Mouse (Mus musculus) kidney, embryonic 16.5 days (tissue): ENCODE results near the gene Cald1. TPM values are rescaled to one million over a fixed set of nuclear protein-coding genes. Genes with fewer than 3 reads are reported as not detected.

Source experiments
- ATAC-seq: fragments of 200-750 bp; cut with Nextera tagmentation; 2 replicates; pipeline ENCODE4 v1.8.0; 2017; ENCODE audit warnings: moderate TSS enrichment; ENCODE audit not compliant: low FRiP score, low TSS enrichment
- H3K27ac ChIP-seq: fragments of 300-500 bp; sonication (generic); 2 replicates; pipeline ENCODE4 v1.5.1; 2014; ENCODE audit warnings: low read length
- H3K27me3 ChIP-seq: fragments of 300-500 bp; sonication (generic); 2 replicates; pipeline ENCODE4 v1.6.1; 2014; ENCODE audit warnings: low read length, control low read depth, mixed read lengths; ENCODE audit not compliant: insufficient read depth
- H3K36me3 ChIP-seq: fragments of 300-500 bp; sonication (generic); 2 replicates; pipeline ENCODE4 v1.6.1; 2014; ENCODE audit warnings: low read length, control low read depth, mixed read lengths; ENCODE audit not compliant: insufficient read depth
- H3K4me1 ChIP-seq: fragments of 300-500 bp; sonication (generic); 2 replicates; pipeline ENCODE4 v1.6.1; 2014; ENCODE audit warnings: low read length, control low read depth, mixed read lengths; ENCODE audit not compliant: insufficient read depth
- H3K4me2 ChIP-seq: fragments of 300-500 bp; sonication (generic); replicated peaks from 2 replicates; pipeline ENCODE4 v1.6.1; 2014; ENCODE audit warnings: low read depth, low read length
- H3K4me3 ChIP-seq: fragments of 300-500 bp; sonication (generic); 2 replicates; pipeline ENCODE4 v1.5.1; 2014; ENCODE audit warnings: mild to moderate bottlenecking, low read length
- H3K9ac ChIP-seq: fragments of 300-500 bp; sonication (generic); replicated peaks from 2 replicates; pipeline ENCODE4 v1.6.1; 2014; ENCODE audit warnings: low read length
- H3K9me3 ChIP-seq: fragments of 300-500 bp; sonication (generic); 2 replicates; pipeline ENCODE4 v1.6.1; 2016; ENCODE audit warnings: low read length, control low read depth
- WGBS: fragments of 180-500 bp; shearing (Covaris S2); extraction: QIAGEN DNeasy Blood & Tissue Kit; methylation state at CpG from one replicate; pipeline ENCODE4 v1.1.7; 2014; 5-methylcytosine and 5-hydroxymethylcytosine counted together
- polyA plus RNA-seq: library from polyadenylated mRNA; unstranded; fragments of >200 nt; fragmentation: Nextera tagmentation; extraction: Ambion mirVana; gene quantifications from 2 replicates; pipeline ENCODE4 v1.2.1, GENCODE M21; 2015

Cald1 gene
- polyA plus RNA-seq, 1 experiment from 2014 or later = 243 TPM

DNA sequence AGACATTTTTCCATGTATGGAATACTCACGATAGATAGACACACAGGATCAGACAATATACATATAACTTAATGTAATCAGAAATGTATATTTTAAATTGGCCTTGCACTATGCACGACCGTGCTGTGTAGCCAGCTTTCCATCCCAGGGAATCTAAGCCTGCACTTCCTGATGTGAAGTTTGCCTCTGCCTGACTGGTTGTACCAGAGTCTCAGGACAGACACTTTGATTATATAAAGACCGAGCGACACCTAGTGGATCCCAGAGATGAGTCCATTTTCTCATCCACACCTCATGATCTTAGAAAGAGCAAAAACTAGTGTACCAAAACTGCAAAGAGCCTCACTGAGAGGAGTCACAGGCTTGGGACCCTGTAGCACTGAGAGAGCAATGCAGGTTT lies 156.1 kb downstream of the Cald1 start:
- Histone ChIP-seq H3K4me2 (no peak overlapping the region), H3K9me3 (no peaks in the 10 kb centered on the region), H3K27me3 (no peaks in the 10 kb centered on the region), H3K36me3 (peaks cover 4% of the 10 kb centered on the region; the same call in 1 of the 2 replicates), H3K4me1 (no peaks in the 10 kb centered on the region), H3K9ac (no peak overlapping the region), H3K4me3 (no peak overlapping the region), H3K27ac (no peak overlapping the region)
- ATAC-seq = peak; percentile 65; the same call in 1 of the 2 replicates
- 27% methylated on average over 5 of the region's 5 CpGs for WGBS

DNA sequence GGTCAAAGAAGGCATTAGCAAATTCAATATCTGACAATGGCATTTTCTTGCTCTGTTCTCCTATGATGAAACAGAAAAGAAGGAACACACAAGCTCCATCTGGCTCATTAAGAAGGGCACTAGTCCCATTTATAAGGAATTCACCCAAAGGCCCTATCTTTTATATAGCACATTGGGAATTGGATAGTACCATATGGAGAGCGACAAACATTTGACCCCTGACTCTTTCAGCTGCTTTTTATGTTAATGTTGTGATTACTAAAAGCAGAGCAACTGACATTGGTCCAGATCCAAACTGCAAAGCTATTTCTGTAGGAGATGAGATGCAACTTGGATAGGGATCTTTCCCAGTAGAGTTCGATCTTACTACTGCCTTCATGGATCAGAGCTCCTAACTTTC lies 160.0 kb downstream of the Cald1 start:
- ATAC-seq = no peak
- H3K9me3 ChIP-seq = no peaks in the 10 kb centered on the region
- H3K4me1 ChIP-seq = no peaks in the 10 kb centered on the region
- H3K27ac ChIP-seq = no peak overlapping the region
- H3K4me2 ChIP-seq = no peak overlapping the region
- H3K4me3 ChIP-seq = no peak overlapping the region
- H3K9ac ChIP-seq = no peak overlapping the region
- H3K27me3 ChIP-seq = no peaks in the 10 kb centered on the region
- WGBS = 72% methylated on average over 2 of the region's 2 CpGs
- peaks cover 7% of the 10 kb centered on the region; the same call in 1 of the 2 replicates for H3K36me3 ChIP-seq

DNA sequence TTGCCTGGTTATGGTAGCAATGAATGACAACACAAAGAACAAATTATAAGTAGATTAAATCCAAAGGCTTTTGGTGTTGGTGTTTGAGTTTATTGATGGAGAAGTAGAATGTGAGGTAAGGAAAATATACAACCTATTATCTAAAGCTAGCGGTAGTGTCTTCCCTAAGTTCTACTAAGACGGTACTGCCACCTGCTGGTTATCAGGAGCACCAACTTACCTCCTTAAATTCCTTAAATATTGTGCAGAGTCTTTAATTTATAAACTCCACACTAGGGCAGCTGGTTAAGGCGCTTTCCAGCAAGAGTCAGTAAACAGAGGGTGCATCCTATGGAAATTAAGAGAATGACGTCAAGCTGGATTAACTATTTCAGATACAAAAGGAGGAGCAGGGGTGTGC lies 161.7 kb downstream of the Cald1 start:
- H3K4me2 ChIP-seq = no peak overlapping the region
- H3K4me1 ChIP-seq = no peaks in the 10 kb centered on the region
- ATAC-seq = no peak
- no peaks in the 10 kb centered on the region for H3K27me3 ChIP-seq
- 47% methylated on average over 4 of the region's 4 CpGs for WGBS
- peaks cover 14% of the 10 kb centered on the region for H3K36me3 ChIP-seq
- H3K9ac ChIP-seq = no peak overlapping the region
- H3K9me3 ChIP-seq = no peaks in the 10 kb centered on the region
- no peak overlapping the region for H3K4me3 ChIP-seq
- no peak overlapping the region for H3K27ac ChIP-seq

DNA sequence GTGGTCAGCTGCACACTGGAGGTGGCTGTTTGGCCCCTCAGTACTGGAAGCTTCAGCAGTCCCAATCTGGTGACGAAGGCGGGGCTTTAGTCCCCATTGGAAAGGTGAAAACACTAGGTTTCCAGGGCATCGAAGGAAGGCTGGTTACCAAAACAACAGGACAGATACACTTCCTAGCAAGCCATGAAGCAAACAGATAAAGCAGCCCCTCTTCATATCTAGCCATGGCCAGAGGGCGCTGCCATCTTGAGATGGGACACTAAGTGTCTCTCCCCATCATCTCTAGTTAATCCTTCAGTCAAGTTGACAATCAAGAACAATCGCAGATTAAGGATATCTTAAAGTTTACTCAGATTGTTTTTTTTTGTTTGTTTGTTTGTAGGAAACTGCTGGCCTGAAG lies 167.4 kb downstream of the Cald1 start:
- ATAC-seq = no peak
- no peak overlapping the region for H3K27ac ChIP-seq
- H3K4me2 ChIP-seq = no peak overlapping the region
- no peak overlapping the region for H3K9ac ChIP-seq
- H3K27me3 ChIP-seq = no peaks in the 10 kb centered on the region
- peaks cover 25% of the 10 kb centered on the region for H3K36me3 ChIP-seq
- no peaks in the 10 kb centered on the region for H3K4me1 ChIP-seq
- WGBS = 90% methylated on average over 5 of the region's 5 CpGs
- H3K4me3 ChIP-seq = no peak overlapping the region
- H3K9me3 ChIP-seq = no peaks in the 10 kb centered on the region

DNA sequence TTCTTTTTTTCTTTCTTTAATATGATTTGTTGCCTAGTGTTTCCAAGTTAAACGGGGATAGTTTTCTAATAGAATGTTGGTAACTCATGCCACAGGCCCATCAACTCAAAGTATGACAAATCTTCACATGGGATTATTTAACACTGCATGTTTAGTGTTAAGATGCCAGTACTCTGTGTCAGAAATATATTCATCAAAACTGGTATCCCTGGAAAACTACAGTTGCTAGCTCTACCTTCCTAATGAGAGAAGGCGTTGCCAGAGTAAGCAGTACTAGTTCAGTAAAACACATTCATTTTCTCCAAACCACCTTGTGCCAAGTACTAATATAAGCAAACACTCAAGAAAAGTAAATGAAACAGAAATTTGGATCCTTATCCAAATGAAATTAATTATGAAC lies 171.7 kb downstream of the Cald1 start:
- peaks cover 24% of the 10 kb centered on the region for H3K36me3 ChIP-seq
- H3K4me3 ChIP-seq = no peak overlapping the region
- H3K9me3 ChIP-seq = no peaks in the 10 kb centered on the region
- WGBS = 90% methylated on average over 2 of the region's 2 CpGs
- H3K9ac ChIP-seq = no peak overlapping the region
- no peak overlapping the region for H3K27ac ChIP-seq
- H3K27me3 ChIP-seq = no peaks in the 10 kb centered on the region
- no peak for ATAC-seq
- H3K4me2 ChIP-seq = no peak overlapping the region
- H3K4me1 ChIP-seq = no peaks in the 10 kb centered on the region

DNA sequence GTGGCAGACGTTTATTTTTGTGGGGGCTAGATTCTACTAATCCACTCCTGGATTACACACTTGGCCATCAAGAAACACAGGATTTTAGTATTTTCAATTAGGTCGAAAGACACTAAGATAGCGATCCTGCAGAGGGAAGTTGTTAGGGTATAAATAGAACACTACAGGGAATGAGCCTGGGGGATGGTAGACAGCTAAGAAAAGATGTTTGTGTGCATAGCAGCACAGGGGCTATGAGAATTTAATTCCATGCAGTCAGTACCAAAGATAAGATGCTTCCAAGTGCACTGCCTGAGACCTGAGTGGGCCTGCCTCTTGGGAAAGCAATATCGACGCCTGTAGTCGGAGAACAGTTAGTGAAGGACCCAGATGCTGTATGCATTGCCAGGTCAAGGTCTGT lies 172.2 kb downstream of the Cald1 start:
- whole genome bisulfite sequencing = 86% methylated on average over 6 of the region's 6 CpGs
- Histone ChIP-seq H3K9ac (no peak overlapping the region), H3K27me3 (no peaks in the 10 kb centered on the region), H3K4me3 (no peak overlapping the region), H3K36me3 (peaks cover 19% of the 10 kb centered on the region), H3K27ac (no peak overlapping the region), H3K9me3 (no peaks in the 10 kb centered on the region), H3K4me2 (no peak overlapping the region), H3K4me1 (no peaks in the 10 kb centered on the region)
- no peak for ATAC-seq

DNA sequence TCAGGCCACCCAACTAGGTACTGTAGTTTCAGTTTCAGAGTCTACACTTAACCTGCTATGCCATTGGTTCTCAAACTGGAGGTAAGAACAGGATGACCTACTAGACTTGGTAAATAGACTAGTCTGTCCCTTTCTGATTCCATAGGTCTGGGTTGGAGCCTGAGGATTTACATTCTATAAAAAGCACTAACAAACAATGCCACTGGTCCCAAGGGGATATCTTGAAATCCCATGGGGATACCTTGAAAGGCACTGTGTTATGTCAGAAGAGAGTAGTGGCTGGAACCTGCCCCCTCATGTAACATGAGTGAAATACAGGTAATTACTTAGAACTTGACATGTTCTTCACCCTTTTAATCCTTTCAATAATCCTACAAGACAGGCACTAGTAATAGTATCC lies 178.1 kb downstream of the Cald1 start:
- no peak for ATAC-seq
- Histone ChIP-seq H3K4me3 (no peak overlapping the region), H3K27ac (no peak overlapping the region), H3K9me3 (no peaks in the 10 kb centered on the region), H3K36me3 (peaks cover 3% of the 10 kb centered on the region), H3K4me2 (no peak overlapping the region), H3K9ac (no peak overlapping the region), H3K27me3 (no peaks in the 10 kb centered on the region), H3K4me1 (no peaks in the 10 kb centered on the region)

DNA sequence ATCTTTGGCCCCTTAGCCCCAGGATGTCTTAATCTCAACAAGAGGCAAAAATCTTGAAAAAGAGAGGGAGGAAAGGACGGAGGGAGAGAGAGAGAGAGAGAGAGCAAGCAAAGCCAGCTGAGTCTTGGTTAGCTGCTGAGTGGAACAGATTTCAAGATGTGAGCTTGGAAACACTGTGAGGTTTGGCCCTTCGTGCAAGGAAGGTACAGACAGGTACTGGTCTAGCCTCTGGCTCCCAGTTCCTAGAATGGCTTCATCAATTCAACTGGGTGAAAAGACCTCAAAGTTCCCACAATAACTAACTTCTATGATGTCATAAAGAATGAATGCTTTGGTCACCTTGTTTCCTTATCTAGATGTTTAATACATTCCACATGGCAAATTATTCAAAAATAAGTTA lies 178.8 kb downstream of the Cald1 start:
- WGBS = 80% methylated on average over 2 of the region's 2 CpGs
- no peaks in the 10 kb centered on the region for H3K9me3 ChIP-seq
- H3K36me3 ChIP-seq = no peaks in the 10 kb centered on the region; the same call in 1 of the 2 replicates
- H3K9ac ChIP-seq = no peak overlapping the region
- no peak overlapping the region for H3K4me3 ChIP-seq
- no peak overlapping the region for H3K27ac ChIP-seq
- H3K4me2 ChIP-seq = no peak overlapping the region
- ATAC-seq = no peak
- no peaks in the 10 kb centered on the region for H3K27me3 ChIP-seq
- H3K4me1 ChIP-seq = no peaks in the 10 kb centered on the region

DNA sequence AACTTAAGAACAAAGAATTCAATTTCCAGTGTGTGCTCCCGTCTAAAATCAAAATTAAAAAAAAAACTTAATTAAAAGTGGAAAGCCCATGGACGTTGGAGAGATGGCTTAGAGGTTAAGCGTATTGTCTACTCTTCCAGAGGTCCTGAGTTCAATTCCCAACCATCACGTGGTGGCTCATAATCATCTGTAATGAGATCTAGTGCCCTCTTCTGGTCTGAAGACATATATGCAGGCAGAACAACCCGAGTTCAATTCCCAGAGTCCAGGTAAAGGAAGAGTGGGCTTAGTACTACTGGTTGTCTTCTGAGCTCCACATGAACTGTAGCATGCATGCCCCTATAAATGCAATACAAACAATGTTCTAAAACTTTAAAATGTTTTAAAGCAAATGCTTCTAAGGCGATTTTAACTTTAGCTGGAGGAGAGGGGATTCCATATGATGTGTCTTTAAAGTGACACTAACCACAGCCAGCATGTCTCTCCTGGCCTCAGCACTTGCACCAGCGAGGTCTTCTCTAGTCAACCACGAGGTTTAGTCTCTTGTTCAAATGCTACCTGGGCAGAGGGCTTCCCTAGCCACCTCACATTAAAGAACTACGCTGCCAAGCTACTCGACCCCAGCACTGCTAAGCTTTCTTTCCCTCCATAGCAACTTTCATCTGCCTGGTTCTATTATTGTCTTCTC lies 179.8 kb downstream of the Cald1 start:
- no peak for ATAC-seq
- Histone ChIP-seq H3K9ac (no peak overlapping the region), H3K9me3 (no peaks in the 10 kb centered on the region), H3K4me2 (no peak overlapping the region), H3K4me1 (no peaks in the 10 kb centered on the region), H3K27me3 (no peaks in the 10 kb centered on the region), H3K36me3 (no peaks in the 10 kb centered on the region), H3K4me3 (no peak overlapping the region), H3K27ac (no peak overlapping the region)
- WGBS = 78% methylated on average over 10 of the region's 10 CpGs

DNA sequence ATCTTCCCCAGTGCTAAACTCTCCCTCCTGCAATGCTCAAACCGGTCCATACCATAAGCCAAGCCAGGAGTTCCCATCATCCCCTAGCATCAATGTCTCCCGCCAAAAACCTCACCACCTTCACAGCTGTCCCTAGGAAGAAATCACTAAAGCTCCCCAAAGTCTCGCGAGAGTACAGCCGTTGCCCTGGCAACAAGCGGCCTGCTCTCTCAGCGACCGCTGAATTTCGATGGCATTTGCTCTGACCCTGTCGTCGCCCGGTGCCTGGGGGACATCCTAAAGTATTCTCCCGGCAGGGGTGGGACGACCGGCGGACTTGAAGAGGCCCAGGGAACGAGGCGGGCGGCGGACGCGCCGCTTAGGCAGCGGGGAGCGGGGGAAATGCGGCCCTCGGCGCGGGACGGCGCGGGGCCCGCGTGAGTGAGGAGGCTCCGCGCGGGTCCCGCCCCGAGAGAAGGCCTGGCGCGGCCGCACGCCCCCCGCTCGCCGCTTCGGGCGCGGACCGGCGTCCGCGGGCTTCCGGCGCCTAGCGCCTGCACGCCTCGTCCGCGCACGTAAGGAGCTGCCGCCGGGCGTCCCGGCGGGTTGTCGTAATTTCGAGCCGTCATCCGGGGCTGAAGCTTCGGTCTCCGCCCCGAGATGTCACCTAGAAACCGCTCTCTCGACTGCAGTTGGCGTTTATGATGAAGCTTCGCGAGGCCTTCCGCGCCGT lies 182.1 kb downstream of the Cald1 start, which contains the start of gene Agbl3:
Gene Agbl3 (plus strand): TSS at position 202 of the 712 bp plus-strand sequence.
- ATAC-seq = peak; percentile 94
- Histone ChIP-seq H3K9ac (peak within 1 kb of the TSS; percentile 92), H3K36me3 (no peaks in the 10 kb centered on the region), H3K4me1 (no peaks in the 10 kb centered on the region), H3K9me3 (no peaks in the 10 kb centered on the region), H3K27ac (peak within 1 kb of the TSS; percentile 95), H3K4me2 (peak within 1 kb of the TSS; percentile 85), H3K4me3 (peak within 1 kb of the TSS; percentile 69), H3K27me3 (no peaks in the 10 kb centered on the region)
- WGBS = under 1% methylated on average over 49 of the region's 81 CpGs
